Mouse (Mus musculus) forebrain, embryonic 12.5 days (tissue): ENCODE data around the gene Odf3b. TPM values are rescaled to one million over a fixed set of nuclear protein-coding genes. Genes with fewer than 3 reads are reported as not detected.

Experiments used
- ATAC-seq: fragments of 200-750 bp; cut with Nextera tagmentation; 2 replicates; pipeline ENCODE4 v1.8.0; 2017; ENCODE audit warnings: moderate TSS enrichment; ENCODE audit not compliant: low FRiP score
- H3K27ac ChIP-seq: fragments of 300-500 bp; sonication (generic); 2 replicates; pipeline ENCODE4 v1.5.1; 2016; ENCODE audit warnings: mild to moderate bottlenecking
- H3K27me3 ChIP-seq: fragments of 300-500 bp; sonication (generic); 2 replicates; pipeline ENCODE4 v1.6.1; 2016; ENCODE audit warnings: mild to moderate bottlenecking
- H3K36me3 ChIP-seq: fragments of 300-500 bp; sonication (generic); replicated peaks from 2 replicates; pipeline ENCODE4 v1.6.1; 2016; ENCODE audit warnings: mild to moderate bottlenecking
- H3K4me1 ChIP-seq: fragments of 300-500 bp; sonication (generic); 2 replicates; pipeline ENCODE4 v1.6.1; 2016
- H3K4me2 ChIP-seq: fragments of 300-500 bp; sonication (generic); 2 replicates; pipeline ENCODE4 v1.6.1; 2016; ENCODE audit warnings: mild to moderate bottlenecking, moderate library complexity
- H3K4me3 ChIP-seq: fragments of 300-500 bp; sonication (generic); replicated peaks from 2 replicates; pipeline ENCODE4 v1.5.1; 2016; ENCODE audit warnings: mild to moderate bottlenecking
- H3K9ac ChIP-seq: fragments of 300-500 bp; sonication (generic); 2 replicates; pipeline ENCODE4 v1.6.1; 2016; ENCODE audit warnings: mild to moderate bottlenecking
- H3K9me3 ChIP-seq: fragments of 300-500 bp; sonication (generic); 2 replicates; pipeline ENCODE4 v1.6.1; 2016
- WGBS: fragments of 180-500 bp; shearing (Covaris S2); methylation state at CpG from one replicate; pipeline ENCODE4 v1.1.7; 2016; 5-methylcytosine and 5-hydroxymethylcytosine counted together
- polyA plus RNA-seq: library from polyadenylated mRNA; unstranded; fragments of >200 nt; fragmentation: Nextera tagmentation; extraction: Ambion mirVana; gene quantifications from 2 replicates; pipeline ENCODE4 v1.2.1, GENCODE M21; 2016

Odf3b gene
- polyA plus RNA-seq = 1.1 TPM in 2 replicates

DNA sequence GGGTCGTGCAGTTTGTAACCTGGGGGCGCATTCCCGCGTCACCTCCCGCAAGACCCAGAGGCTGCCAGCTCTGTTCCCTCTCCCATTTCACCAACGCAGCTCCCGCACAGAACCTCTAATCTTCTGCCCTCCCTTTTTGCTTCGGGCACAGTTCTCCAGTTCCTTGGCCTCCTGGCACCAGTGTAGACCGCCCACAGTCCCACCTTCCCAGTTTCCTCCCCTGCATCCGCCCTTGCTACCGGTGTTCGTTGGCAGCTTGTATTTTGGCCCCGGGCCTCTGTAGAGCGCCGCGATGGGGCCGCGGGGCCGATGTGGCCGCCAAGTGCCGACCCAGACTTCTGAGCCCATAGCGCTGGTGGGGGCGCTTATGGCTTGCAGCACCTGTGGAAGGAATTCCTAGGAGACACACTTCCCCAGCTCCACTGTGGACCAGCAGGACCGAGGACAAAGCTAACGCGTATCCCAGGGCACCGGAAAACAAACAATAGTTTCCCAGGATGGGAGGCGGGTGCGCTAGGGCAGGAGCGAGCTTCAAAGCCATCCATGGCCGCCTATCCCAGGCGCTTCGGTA, at the start of gene Odf3b:
Gene Odf3b, minus strand, starts transcription at position 452 of the 571 bp plus-strand sequence.
- peaks cover 23% of the 10 kb centered on the region for H3K4me1 ChIP-seq
- ATAC-seq = no peak
- H3K27ac ChIP-seq = no peak within 1 kb of the TSS
- H3K4me3 ChIP-seq = peak within 1 kb of the TSS; percentile 38
- H3K4me2 ChIP-seq = peak within 1 kb of the TSS; percentile 67
- H3K9me3 ChIP-seq = no peaks in the 10 kb centered on the region
- H3K36me3 ChIP-seq = no peaks in the 10 kb centered on the region
- under 1% methylated on average over 33 of the region's 33 CpGs for WGBS
- H3K27me3 ChIP-seq = peaks cover 49% of the 10 kb centered on the region
- peak within 1 kb of the TSS; percentile 36; the same call in 1 of the 2 replicates for H3K9ac ChIP-seq

DNA sequence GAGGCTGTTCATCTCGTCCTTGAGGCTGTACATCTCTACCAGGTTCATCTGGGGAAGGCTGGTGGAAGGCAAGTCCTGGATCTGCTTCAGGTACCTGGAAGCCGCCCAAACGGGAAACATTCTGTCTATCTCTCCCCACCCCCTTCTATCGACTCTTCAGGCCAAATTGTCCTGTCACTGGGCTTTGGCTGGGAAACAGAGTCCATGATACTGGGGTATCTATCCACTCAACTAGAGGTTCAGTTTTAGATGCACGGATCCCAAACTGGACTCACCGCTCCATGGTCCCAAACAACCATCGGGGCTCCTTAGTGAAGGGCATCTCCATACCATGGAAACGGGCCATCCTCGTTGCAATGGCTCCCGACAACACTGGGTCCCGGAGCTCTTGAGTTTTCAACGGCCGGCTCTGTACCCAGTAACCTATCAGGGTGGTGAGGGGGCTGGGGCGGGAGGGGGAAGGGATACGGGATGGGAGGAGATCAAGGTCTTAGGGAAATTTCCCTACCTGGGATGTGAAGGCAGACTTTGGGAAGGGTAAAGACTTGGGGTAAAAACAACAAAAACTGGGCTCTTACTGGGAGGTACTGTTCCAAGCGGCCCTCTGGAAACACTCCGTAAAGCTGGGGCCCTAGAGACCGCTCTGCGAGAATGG, 49.2 kb upstream of the Odf3b start:
- H3K4me2 ChIP-seq = peak overlapping the region; percentile 91
- no peak overlapping the region for H3K27ac ChIP-seq
- no peak for ATAC-seq
- H3K36me3 ChIP-seq = peaks cover 25% of the 10 kb centered on the region
- peak overlapping the region; percentile 70; the same call in 1 of the 2 replicates for H3K9ac ChIP-seq
- H3K4me1 ChIP-seq = peaks cover 16% of the 10 kb centered on the region
- peak overlapping the region; percentile 77 for H3K4me3 ChIP-seq
- 80% methylated on average over 19 of the region's 19 CpGs for WGBS
- no peaks in the 10 kb centered on the region for H3K9me3 ChIP-seq
- no peaks in the 10 kb centered on the region for H3K27me3 ChIP-seq

DNA sequence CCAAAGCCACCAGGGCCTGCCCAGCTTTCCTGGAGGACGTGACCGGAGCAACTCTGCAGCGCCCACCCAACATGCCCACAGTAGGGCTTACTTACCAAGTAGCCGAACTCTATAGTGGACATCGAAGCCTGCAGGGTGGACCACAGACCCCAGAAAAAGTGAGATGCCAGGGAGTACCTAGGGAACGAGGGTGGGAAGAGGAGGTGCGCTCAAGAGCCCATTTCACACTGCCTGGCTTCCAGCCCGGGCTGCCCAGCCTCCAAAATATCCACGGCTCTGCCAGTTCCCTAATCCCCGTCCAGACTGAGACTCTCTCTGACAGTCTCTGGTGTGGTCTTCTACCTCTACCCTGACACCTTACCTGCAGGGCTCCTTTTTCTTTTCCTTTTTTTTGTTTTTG, 47.6 kb upstream of the Odf3b start:
- no peak for ATAC-seq
- Histone ChIP-seq H3K27me3 (no peaks in the 10 kb centered on the region), H3K4me2 (no peak overlapping the region), H3K4me1 (peaks cover 16% of the 10 kb centered on the region), H3K36me3 (peaks cover 25% of the 10 kb centered on the region), H3K9ac (no peak overlapping the region), H3K9me3 (no peaks in the 10 kb centered on the region), H3K27ac (no peak overlapping the region), H3K4me3 (no peak overlapping the region)
- WGBS = 92% methylated on average over 10 of the region's 10 CpGs

DNA sequence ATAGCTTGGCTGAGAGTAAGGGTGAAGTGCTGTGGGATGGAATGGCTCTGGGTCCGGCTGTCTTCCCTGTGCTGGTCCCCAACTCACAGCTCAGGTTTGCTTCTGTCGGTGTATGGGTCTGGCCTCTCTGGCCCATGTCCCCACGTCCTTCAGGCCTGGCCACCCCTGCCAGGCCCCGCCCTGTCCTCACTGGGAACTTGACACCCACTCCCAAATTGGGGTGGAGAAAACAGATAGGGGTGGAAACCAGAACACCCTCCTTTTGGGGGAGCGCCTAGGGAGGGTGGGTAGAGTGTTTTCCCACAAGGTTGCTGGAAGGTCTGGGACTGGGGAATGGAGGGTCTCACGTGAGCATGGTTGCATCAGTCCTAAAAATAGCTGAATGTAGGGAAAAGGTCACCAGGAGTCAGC, 46.6 kb upstream of the Odf3b start, which contains the start of gene Cpt1b:
Gene Cpt1b, minus strand, starts transcription at position 153 of the 411 bp plus-strand sequence.
- no peaks in the 10 kb centered on the region for H3K9me3 ChIP-seq
- H3K9ac ChIP-seq = no peak within 1 kb of the TSS
- ATAC-seq = no peak
- no peak within 1 kb of the TSS for H3K27ac ChIP-seq
- peaks cover 16% of the 10 kb centered on the region for H3K4me1 ChIP-seq
- peaks cover 25% of the 10 kb centered on the region for H3K36me3 ChIP-seq
- WGBS = 38% methylated on average over 6 of the region's 6 CpGs
- no peaks in the 10 kb centered on the region for H3K27me3 ChIP-seq
- no peak within 1 kb of the TSS for H3K4me2 ChIP-seq
- H3K4me3 ChIP-seq = no peak within 1 kb of the TSS

DNA sequence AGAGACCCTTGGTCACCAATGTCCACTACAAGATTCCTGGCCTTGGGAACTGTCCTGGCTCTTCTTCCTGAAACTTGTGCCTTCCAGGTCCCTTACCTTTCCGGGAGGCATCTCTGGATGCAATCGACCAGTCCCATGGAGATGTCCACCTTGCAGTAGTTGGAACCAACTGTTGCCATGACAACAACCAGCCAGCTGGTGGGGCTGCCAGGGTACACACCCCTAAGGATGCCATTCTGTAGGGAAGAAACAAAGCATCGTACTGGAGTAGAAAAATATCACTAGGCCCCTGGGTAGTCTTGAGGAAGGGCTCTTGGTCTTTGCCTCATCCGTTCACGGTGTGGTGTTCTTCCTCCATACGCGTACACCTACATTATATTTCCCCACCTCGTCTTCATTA, 45.5 kb upstream of the Odf3b start:
- H3K36me3 ChIP-seq = peaks cover 35% of the 10 kb centered on the region
- H3K27ac ChIP-seq = no peak overlapping the region
- peaks cover 11% of the 10 kb centered on the region for H3K4me1 ChIP-seq
- H3K4me3 ChIP-seq = no peak overlapping the region
- ATAC-seq = no peak
- H3K9ac ChIP-seq = no peak overlapping the region
- no peaks in the 10 kb centered on the region for H3K9me3 ChIP-seq
- no peaks in the 10 kb centered on the region for H3K27me3 ChIP-seq
- H3K4me2 ChIP-seq = no peak overlapping the region
- WGBS = 85% methylated on average over 8 of the region's 8 CpGs

DNA sequence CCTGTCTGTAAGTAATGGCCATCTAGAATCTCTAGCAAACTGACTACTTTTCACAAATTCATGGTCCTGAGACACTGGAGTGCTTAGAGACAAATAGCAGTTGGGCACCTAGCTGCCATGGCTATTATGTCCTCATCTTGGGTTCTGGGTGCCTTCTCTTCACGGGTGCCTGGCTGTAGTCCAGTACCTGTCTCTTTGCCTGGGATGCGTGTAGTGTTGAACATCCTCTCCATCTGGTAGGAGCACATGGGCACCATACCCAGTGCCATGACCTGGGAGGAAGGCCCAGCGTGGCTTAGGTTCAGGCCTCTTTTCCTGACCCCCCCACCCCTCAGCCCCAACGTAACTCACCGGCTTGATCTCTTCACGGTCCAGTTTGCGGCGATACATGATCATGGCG, 42.9 kb upstream of the Odf3b start:
- H3K27me3 ChIP-seq = no peaks in the 10 kb centered on the region
- no peak overlapping the region for H3K9ac ChIP-seq
- no peak overlapping the region for H3K4me2 ChIP-seq
- H3K9me3 ChIP-seq = no peaks in the 10 kb centered on the region
- no peak overlapping the region for H3K4me3 ChIP-seq
- H3K27ac ChIP-seq = no peak overlapping the region
- WGBS = 94% methylated on average over 9 of the region's 9 CpGs
- peaks cover 52% of the 10 kb centered on the region for H3K36me3 ChIP-seq
- H3K4me1 ChIP-seq = no peaks in the 10 kb centered on the region
- ATAC-seq = no peak

DNA sequence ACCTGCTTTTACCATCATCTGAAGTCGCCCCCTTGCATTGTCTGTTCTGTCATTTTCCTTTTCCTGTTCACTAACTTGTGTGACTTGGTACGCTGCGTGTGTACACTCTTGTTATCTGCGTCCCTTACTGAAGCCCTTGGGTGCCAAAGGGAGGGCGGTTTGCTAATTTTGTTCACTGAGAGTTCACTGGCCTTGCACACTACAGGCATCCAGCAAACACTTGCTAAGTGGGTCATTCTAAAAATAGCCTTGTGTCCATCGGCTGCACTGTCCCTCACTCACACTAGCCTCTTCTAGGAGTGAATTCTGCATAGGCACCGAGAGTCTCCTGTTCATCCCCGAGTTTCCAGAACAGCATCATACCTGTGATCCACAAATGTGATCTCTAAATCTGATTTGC, 36.2 kb upstream of the Odf3b start:
- Histone ChIP-seq H3K27me3 (no peaks in the 10 kb centered on the region), H3K4me1 (no peaks in the 10 kb centered on the region), H3K4me3 (no peak overlapping the region), H3K27ac (no peak overlapping the region), H3K4me2 (no peak overlapping the region), H3K9me3 (no peaks in the 10 kb centered on the region), H3K36me3 (peaks cover 37% of the 10 kb centered on the region), H3K9ac (no peak overlapping the region)
- WGBS = 85% methylated on average over 8 of the region's 8 CpGs
- ATAC-seq = no peak

DNA sequence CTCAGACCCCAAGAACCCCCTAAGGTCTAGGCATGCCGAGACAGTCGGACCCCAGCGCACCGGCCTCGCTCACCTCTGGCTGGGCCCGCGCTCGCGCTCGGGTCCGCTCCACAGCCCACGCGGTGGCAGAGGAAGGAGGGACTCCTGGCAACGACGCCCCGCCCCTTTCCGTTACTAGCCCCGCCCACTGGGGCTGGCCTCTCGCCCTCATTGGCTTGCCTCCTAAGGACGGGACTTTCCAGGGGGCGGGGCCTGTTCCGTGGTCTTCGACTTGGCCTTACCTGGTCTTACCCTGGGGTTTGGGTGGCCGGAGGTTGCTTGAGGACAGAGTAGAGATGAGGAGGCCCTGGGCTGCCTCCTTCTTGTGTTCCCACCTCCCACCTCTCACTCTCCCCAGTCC, 31.0 kb upstream of the Odf3b start, which contains the start of gene Syce3:
Gene Syce3, minus strand, starts transcription at position 386 of the 400 bp plus-strand sequence.
- H3K27ac ChIP-seq = no peak within 1 kb of the TSS
- no peak for ATAC-seq
- WGBS = 88% methylated on average over 24 of the region's 24 CpGs
- H3K27me3 ChIP-seq = no peaks in the 10 kb centered on the region
- H3K4me3 ChIP-seq = no peak within 1 kb of the TSS
- H3K4me2 ChIP-seq = no peak within 1 kb of the TSS
- H3K9ac ChIP-seq = no peak within 1 kb of the TSS
- no peaks in the 10 kb centered on the region for H3K4me1 ChIP-seq
- peaks cover 11% of the 10 kb centered on the region for H3K9me3 ChIP-seq
- no peaks in the 10 kb centered on the region for H3K36me3 ChIP-seq

DNA sequence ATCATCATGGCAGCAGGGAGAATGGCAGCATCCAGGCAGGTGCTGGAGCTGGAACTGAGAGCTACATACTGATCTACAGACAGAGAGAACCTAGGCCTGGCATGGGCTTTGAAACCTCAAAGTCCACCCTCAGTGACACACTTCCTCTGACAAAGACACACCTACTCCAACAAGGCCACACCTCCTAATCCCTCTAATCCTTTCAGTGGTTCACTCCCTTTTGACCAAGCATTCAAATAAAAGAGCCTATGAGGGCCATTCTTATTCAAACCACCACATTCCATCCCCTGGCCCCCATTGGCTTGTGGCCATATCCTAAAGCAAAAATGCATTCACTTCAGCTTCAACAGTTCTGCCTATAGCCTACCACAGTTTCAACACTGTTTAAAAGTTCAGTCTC, 27.6 kb upstream of the Odf3b start:
- H3K27ac ChIP-seq = no peak overlapping the region
- H3K9me3 ChIP-seq = peaks cover 11% of the 10 kb centered on the region
- no peak for ATAC-seq
- H3K4me3 ChIP-seq = no peak overlapping the region
- no peak overlapping the region for H3K9ac ChIP-seq
- no peaks in the 10 kb centered on the region for H3K4me1 ChIP-seq
- no peaks in the 10 kb centered on the region for H3K27me3 ChIP-seq
- no peaks in the 10 kb centered on the region for H3K36me3 ChIP-seq
- no peak overlapping the region for H3K4me2 ChIP-seq

DNA sequence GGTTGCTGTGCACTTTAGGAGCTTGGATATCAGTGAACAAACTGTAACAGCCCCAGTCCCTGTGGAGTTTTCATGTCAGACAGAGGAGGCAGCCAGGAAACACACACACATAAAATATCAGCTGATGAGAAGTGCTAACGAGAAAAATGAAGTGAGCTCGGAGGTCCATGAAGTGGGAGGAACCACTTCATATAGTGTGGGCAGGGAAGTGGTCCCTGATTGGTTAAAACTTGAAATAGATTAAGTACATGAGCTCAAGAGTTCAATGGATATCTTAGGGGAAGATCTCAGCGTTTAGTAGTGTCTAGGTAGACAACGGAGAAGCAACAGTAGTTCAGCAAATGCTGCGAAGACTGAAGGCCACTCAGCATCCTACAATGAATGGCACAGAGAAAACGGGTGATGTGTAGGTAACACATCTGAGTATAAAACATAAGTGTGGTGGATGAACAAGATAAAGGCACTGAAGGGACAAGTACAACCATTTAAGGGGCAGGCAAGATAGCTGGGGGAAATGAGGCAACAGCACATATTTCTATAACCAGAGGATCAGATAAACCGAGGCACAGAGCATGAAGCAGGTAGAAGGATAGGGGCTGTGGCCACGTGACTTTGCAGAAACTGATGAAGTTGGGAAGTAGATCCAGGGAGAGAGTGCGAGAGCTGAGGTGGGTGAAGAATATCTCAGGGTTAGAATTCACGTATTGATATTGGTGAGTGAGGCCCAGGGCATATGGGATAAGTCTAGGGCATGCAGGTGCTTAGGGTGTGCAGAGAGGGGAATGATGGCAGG, 25.9 kb upstream of the Odf3b start:
- WGBS = 85% methylated on average over 10 of the region's 10 CpGs
- ATAC-seq = no peak
- Histone ChIP-seq H3K4me1 (no peaks in the 10 kb centered on the region), H3K4me3 (no peak overlapping the region), H3K27ac (no peak overlapping the region), H3K36me3 (no peaks in the 10 kb centered on the region), H3K27me3 (no peaks in the 10 kb centered on the region), H3K9ac (no peak overlapping the region), H3K4me2 (no peak overlapping the region), H3K9me3 (peaks cover 9% of the 10 kb centered on the region)

DNA sequence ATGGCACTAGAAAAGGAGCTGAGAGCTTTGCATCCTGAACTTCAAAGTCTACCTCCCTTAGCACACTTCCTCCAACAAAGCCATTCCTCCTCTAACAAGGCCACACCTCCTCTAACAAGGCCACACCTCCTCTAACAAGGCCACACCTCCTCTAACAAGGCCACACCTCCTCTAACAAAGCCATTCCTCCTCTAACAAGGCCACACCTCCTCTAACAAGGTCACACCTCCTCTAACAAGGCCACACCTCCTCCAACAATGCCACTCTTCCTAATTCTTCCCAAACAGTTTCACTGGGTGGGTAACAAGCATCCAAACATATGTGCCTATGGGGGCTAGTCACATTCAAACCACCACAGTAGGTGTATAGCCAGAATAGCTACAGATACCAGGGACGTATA, 23.4 kb upstream of the Odf3b start:
- Histone ChIP-seq H3K9ac (no peak overlapping the region), H3K4me1 (no peaks in the 10 kb centered on the region), H3K9me3 (no peaks in the 10 kb centered on the region), H3K4me2 (no peak overlapping the region), H3K27ac (no peak overlapping the region), H3K27me3 (no peaks in the 10 kb centered on the region), H3K36me3 (no peaks in the 10 kb centered on the region), H3K4me3 (no peak overlapping the region)
- WGBS = 88% methylated on average over 1 of the region's 1 CpGs
- ATAC-seq = no peak

DNA sequence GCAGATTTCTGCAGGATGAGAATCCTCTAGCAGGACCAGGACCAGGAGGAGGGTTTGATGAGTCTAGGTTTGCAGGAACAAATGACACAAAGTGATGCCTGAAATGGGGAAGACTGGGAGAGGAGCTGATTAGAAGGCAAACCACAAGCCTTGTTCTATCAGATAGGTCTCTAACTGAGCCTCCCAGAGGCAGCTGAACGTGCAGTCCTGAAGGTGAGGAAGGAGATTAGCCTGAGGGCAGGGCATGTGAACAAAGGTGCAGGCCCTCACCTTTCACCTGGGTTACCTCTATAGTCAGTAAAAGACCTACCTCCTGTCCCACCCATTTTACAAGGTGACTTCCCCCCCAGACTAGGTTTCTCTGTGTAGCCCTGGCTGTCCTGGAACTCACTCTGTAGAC, 20.6 kb upstream of the Odf3b start:
- no peak for ATAC-seq
- Histone ChIP-seq H3K36me3 (no peaks in the 10 kb centered on the region), H3K27me3 (no peaks in the 10 kb centered on the region), H3K4me1 (no peaks in the 10 kb centered on the region), H3K9ac (no peak overlapping the region), H3K4me3 (no peak overlapping the region), H3K4me2 (no peak overlapping the region), H3K9me3 (no peaks in the 10 kb centered on the region), H3K27ac (no peak overlapping the region)
- WGBS = 65% methylated on average over 1 of the region's 1 CpGs
